Mouse (Mus musculus) liver, embryonic 12.5 days (tissue): ENCODE results near the gene Pgs1. TPM values are rescaled to one million over a fixed set of nuclear protein-coding genes. Genes with fewer than 3 reads are reported as not detected.

Experiments
- ATAC-seq: fragments of 200-750 bp; cut with Nextera tagmentation; 2 replicates; pipeline ENCODE4 v1.8.0; 2017; ENCODE audit warnings: moderate number of reproducible peaks, mild to moderate bottlenecking, moderate library complexity
- H3K27ac ChIP-seq: fragments of 300-500 bp; sonication (generic); 2 replicates; pipeline ENCODE4 v1.5.1; 2016; ENCODE audit warnings: mild to moderate bottlenecking
- H3K27me3 ChIP-seq: fragments of 300-500 bp; sonication (generic); replicated peaks from 2 replicates; pipeline ENCODE4 v1.6.1; 2016; ENCODE audit warnings: mild to moderate bottlenecking, moderate library complexity
- H3K36me3 ChIP-seq: fragments of 300-500 bp; sonication (generic); 2 replicates; pipeline ENCODE4 v1.6.1; 2016; ENCODE audit warnings: mild to moderate bottlenecking, moderate library complexity
- H3K4me1 ChIP-seq: fragments of 300-500 bp; sonication (generic); 2 replicates; pipeline ENCODE4 v1.6.1; 2016
- H3K4me2 ChIP-seq: fragments of 300-500 bp; sonication (generic); 2 replicates; pipeline ENCODE4 v1.6.1; 2016; ENCODE audit warnings: mild to moderate bottlenecking, moderate library complexity
- H3K4me3 ChIP-seq: fragments of 300-500 bp; sonication (generic); 2 replicates; pipeline ENCODE4 v1.5.1; 2016; ENCODE audit warnings: mild to moderate bottlenecking, moderate library complexity
- H3K9ac ChIP-seq: fragments of 300-500 bp; sonication (generic); 2 replicates; pipeline ENCODE4 v1.6.1; 2016; ENCODE audit warnings: mild to moderate bottlenecking, moderate library complexity
- H3K9me3 ChIP-seq: fragments of 300-500 bp; sonication (generic); replicated peaks from 2 replicates; pipeline ENCODE4 v1.6.1; 2016; ENCODE audit warnings: mild to moderate bottlenecking, moderate library complexity
- WGBS: fragments of 180-500 bp; shearing (Covaris S2); methylation state at CpG from one replicate; pipeline ENCODE4 v1.1.7; 2016; ENCODE audit not compliant: insufficient replicate concordance; 5-methylcytosine and 5-hydroxymethylcytosine counted together
- polyA plus RNA-seq: library from polyadenylated mRNA; unstranded; fragments of >200 nt; fragmentation: Nextera tagmentation; extraction: Ambion mirVana; gene quantifications from 2 replicates; pipeline ENCODE4 v1.2.1, GENCODE M21; 2016

The Pgs1 gene
- polyA plus RNA-seq, 1 experiment from 2014 or later = 29.6 TPM

DNA sequence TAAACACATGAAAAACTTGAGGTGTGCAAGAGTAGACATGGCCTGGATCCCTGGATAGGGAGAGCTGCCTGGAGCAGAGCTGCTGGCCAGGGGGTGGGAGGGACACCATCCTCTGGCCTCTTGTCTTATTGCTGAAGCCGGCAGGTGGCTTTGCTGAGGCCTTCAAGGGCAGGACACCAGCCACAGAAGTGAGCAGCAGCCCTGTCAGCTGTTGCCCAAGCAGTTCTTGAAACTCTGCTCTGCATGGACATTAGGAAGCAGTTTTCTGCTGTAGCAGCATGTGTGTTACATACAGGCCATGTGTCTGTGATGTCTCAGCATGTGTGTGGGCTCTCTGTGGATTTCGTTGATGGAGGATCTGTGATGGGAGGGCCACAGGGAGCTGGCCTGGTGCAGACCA is 27.2 kb downstream of the Pgs1 start:
- Histone ChIP-seq H3K9ac (no peak overlapping the region), H3K9me3 (0 out of 2 replicates have a peak, but pooled peaks cover 6% of the 10 kb centered on the region), H3K36me3 (peaks cover 98% of the 10 kb centered on the region), H3K4me1 (peaks cover 70% of the 10 kb centered on the region), H3K27me3 (no peaks in the 10 kb centered on the region), H3K4me2 (no peak overlapping the region), H3K27ac (peak overlapping the region; percentile 8; the same call in 1 of the 2 replicates), H3K4me3 (no peak overlapping the region)
- ATAC-seq = no peak
- WGBS = 69% methylated on average over 2 of the region's 2 CpGs

GRCm38 (mm10) chr11:118014391-118014995 is 28.4 kb downstream of the Pgs1 start:
- WGBS = 64% methylated on average over 12 of the region's 12 CpGs
- H3K9me3 ChIP-seq = 0 out of 2 replicates have a peak, but pooled peaks cover 6% of the 10 kb centered on the region
- H3K36me3 ChIP-seq = peaks cover 99% of the 10 kb centered on the region
- H3K4me2 ChIP-seq = no peak overlapping the region
- H3K9ac ChIP-seq = no peak overlapping the region
- no peak for ATAC-seq
- no peaks in the 10 kb centered on the region for H3K27me3 ChIP-seq
- H3K4me3 ChIP-seq = no peak overlapping the region
- no peak overlapping the region for H3K27ac ChIP-seq
- peaks cover 59% of the 10 kb centered on the region for H3K4me1 ChIP-seq

DNA sequence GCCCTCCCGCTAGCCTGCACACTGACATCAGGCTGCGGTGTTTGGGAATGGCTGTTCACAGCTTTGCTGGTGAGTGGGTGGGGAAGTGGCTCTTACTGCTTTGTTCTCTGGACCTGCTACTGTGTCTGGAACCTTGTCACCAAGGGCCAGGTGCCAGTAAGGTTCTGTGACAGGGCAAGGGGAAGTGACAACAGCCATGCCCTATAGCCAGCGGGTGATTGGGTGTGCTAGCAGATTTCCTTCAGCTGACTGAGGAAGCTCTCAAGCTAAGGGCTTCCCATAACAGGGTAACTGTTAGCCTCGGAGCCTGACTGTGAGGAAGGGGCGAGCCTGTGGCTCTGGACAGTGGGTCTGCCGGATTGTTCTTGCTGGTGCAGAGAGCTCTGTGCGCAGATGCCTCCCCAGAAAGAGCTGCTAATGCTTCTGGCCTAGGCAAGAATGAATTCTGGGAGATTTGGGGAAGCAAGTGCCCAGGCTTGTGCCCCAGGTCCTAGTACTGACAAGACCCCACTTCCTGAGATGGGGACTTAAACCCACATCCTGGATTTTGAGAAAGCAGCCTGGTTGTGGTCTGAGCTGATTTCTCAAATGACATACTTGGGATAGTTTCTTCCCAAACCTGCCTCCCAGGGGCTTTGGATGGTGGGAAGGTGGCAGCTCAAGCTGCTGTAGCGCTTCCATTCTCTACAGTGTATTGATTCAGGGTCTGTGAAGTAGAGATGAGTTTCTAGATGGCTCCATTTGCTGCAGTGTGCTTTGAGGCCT is 29.5 kb downstream of the Pgs1 start:
- no peak for ATAC-seq
- H3K36me3 ChIP-seq = peaks cover 99% of the 10 kb centered on the region
- H3K27ac ChIP-seq = no peak overlapping the region
- no peak overlapping the region for H3K9ac ChIP-seq
- H3K4me3 ChIP-seq = no peak overlapping the region
- 0 out of 2 replicates have a peak, but pooled peaks cover 6% of the 10 kb centered on the region for H3K9me3 ChIP-seq
- peaks cover 49% of the 10 kb centered on the region for H3K4me1 ChIP-seq
- 71% methylated on average over 8 of the region's 8 CpGs for WGBS
- H3K27me3 ChIP-seq = no peaks in the 10 kb centered on the region
- H3K4me2 ChIP-seq = no peak overlapping the region

DNA sequence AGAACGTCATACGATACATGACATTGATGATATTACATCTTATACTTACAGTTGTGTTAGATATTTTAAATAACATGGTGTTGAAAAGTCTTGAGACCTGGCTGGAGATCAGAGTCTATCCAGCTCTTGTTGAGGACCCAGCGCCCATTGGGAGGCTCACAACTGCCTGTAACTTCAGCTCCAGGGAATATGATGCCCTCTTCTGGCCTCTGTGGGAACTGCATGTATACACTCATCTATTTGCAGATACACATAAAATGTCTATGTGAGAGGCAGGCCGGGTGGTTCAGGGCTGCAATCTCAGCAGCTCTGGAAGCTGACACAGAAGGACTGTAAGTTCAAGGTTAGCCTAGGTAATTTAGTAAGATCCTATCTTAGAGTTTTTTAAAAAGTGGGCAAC is 32.2 kb downstream of the Pgs1 start:
- Histone ChIP-seq H3K4me2 (no peak overlapping the region), H3K9ac (no peak overlapping the region), H3K4me3 (no peak overlapping the region), H3K27me3 (no peaks in the 10 kb centered on the region), H3K27ac (no peak overlapping the region), H3K4me1 (peaks cover 22% of the 10 kb centered on the region), H3K36me3 (peaks cover 96% of the 10 kb centered on the region), H3K9me3 (0 out of 2 replicates have a peak, but pooled peaks cover 6% of the 10 kb centered on the region)
- 91% methylated on average over 4 of the region's 4 CpGs for WGBS
- no peak for ATAC-seq

GRCm38 (mm10) chr11:118021806-118022205 is 35.7 kb downstream of the Pgs1 start:
- no peak overlapping the region for H3K4me3 ChIP-seq

GRCm38 (mm10) chr11:118023475-118023874 is 37.4 kb downstream of the Pgs1 start:
- peaks cover 88% of the 10 kb centered on the region for H3K36me3 ChIP-seq
- no peak for ATAC-seq

More at GRCm38 (mm10) chr11:118021806-118022205, 35.7 kb downstream of the Pgs1 start:
- 0 out of 2 replicates have a peak, but pooled peaks cover 6% of the 10 kb centered on the region for H3K9me3 ChIP-seq
- no peak overlapping the region for H3K9ac ChIP-seq
- no peaks in the 10 kb centered on the region for H3K4me1 ChIP-seq
- no peaks in the 10 kb centered on the region for H3K27me3 ChIP-seq
- WGBS = 47% methylated on average over 1 of the region's 1 CpGs
- ATAC-seq = peak; percentile 44
- no peak overlapping the region for H3K4me2 ChIP-seq
- H3K27ac ChIP-seq = no peak overlapping the region
- H3K36me3 ChIP-seq = peaks cover 95% of the 10 kb centered on the region

GRCm38 (mm10) chr11:118024111-118024510 is 38.0 kb downstream of the Pgs1 start:
- H3K36me3 ChIP-seq = peaks cover 82% of the 10 kb centered on the region
- H3K9ac ChIP-seq = no peak overlapping the region
- ATAC-seq = no peak
- no peaks in the 10 kb centered on the region for H3K27me3 ChIP-seq
- 81% methylated on average over 2 of the region's 2 CpGs for WGBS
- H3K4me3 ChIP-seq = no peak overlapping the region
- H3K9me3 ChIP-seq = no peaks in the 10 kb centered on the region
- no peak overlapping the region for H3K4me2 ChIP-seq
- no peak overlapping the region for H3K27ac ChIP-seq
- H3K4me1 ChIP-seq = no peaks in the 10 kb centered on the region

More at GRCm38 (mm10) chr11:118023475-118023874, 37.4 kb downstream of the Pgs1 start:
- no peak overlapping the region for H3K9ac ChIP-seq
- H3K4me2 ChIP-seq = no peak overlapping the region
- no peaks in the 10 kb centered on the region for H3K9me3 ChIP-seq
- WGBS = 89% methylated on average over 7 of the region's 7 CpGs
- no peaks in the 10 kb centered on the region for H3K27me3 ChIP-seq
- no peak overlapping the region for H3K4me3 ChIP-seq
- H3K27ac ChIP-seq = no peak overlapping the region
- no peaks in the 10 kb centered on the region for H3K4me1 ChIP-seq

DNA sequence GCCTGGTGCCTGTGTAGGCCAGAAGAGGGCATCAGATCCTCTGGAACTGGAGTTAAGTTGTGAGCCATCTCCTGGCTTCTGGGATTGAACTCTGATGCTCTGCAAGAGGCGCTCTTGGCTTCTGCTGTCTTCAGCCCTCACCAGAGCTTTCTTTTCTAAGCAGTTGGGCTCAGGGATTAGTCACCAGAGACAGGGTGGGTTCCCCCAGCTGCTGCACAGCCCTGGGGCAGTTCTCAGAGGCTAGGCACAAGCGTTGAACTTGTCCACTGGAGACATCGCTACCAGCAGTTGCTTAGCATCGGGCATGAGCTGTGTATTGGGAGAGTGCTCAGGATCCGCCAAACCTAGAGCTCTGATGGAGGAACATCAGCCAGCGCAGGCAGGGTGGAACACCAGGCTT is 43.1 kb downstream of the Pgs1 start:
- H3K27me3 ChIP-seq = no peaks in the 10 kb centered on the region
- no peak overlapping the region for H3K9ac ChIP-seq
- no peaks in the 10 kb centered on the region for H3K9me3 ChIP-seq
- peaks cover 42% of the 10 kb centered on the region for H3K36me3 ChIP-seq
- H3K4me3 ChIP-seq = no peak overlapping the region
- no peak overlapping the region for H3K27ac ChIP-seq
- no peak overlapping the region for H3K4me2 ChIP-seq
- WGBS = 89% methylated on average over 6 of the region's 6 CpGs
- no peaks in the 10 kb centered on the region for H3K4me1 ChIP-seq
- ATAC-seq = no peak

DNA sequence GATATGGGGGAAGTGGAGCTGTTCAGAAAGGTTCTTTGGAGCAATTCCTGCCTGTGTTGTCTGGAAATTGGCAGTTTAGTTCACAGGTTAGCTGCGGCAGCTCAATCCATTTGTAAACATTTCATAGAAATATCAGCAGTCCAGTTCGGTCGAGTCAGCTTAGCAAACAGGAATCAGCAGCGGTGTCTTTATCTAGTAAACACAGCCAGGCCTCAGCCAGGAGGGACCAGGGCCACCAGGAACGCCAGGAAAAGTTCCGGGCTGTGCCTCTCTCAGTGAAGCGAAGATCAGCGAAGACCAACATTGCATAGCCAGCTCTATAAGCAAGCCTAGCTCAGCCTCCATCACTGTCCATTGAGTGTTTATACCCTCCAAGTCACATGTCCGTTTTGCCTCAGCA is 45.0 kb downstream of the Pgs1 start:
- no peaks in the 10 kb centered on the region for H3K9me3 ChIP-seq
- H3K27me3 ChIP-seq = no peaks in the 10 kb centered on the region
- no peak for ATAC-seq
- 79% methylated on average over 9 of the region's 9 CpGs for WGBS
- H3K4me3 ChIP-seq = no peak overlapping the region
- H3K27ac ChIP-seq = no peak overlapping the region
- no peak overlapping the region for H3K4me2 ChIP-seq
- no peaks in the 10 kb centered on the region for H3K4me1 ChIP-seq
- H3K36me3 ChIP-seq = peaks cover 22% of the 10 kb centered on the region
- no peak overlapping the region for H3K9ac ChIP-seq

DNA sequence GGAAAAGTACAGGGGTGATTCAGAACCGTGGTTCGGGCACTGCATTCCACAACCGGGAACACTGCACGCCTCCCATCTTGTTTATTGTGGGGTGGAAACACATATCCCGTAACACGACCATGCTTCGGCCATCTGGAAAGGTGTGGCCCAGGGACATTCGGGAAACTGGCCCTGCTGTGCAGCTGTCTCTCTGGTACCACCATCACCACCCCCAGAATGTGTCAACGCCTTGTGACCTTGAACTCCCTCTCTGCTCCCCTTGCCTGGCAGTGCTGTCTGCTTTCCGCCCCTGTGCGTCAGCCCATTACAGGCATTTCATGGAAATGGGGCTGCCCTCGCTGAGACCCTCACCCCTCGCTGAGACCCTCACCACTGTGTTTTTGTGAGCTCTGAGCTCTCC is 48.3 kb downstream of the Pgs1 start:
- WGBS = 72% methylated on average over 13 of the region's 13 CpGs
- no peak overlapping the region for H3K27ac ChIP-seq

GRCm38 (mm10) chr11:118035068-118035467 is 49.0 kb downstream of the Pgs1 start:
- H3K27ac ChIP-seq = no peak overlapping the region
- H3K4me1 ChIP-seq = no peaks in the 10 kb centered on the region
- H3K4me2 ChIP-seq = no peak overlapping the region
- H3K27me3 ChIP-seq = no peaks in the 10 kb centered on the region
- ATAC-seq = no peak
- WGBS = 58% methylated on average over 9 of the region's 9 CpGs
- peaks cover 7% of the 10 kb centered on the region; the same call in 1 of the 2 replicates for H3K36me3 ChIP-seq
- H3K4me3 ChIP-seq = no peak overlapping the region
- no peaks in the 10 kb centered on the region for H3K9me3 ChIP-seq
- no peak overlapping the region for H3K9ac ChIP-seq

More for the DNA sequence above, 48.3 kb downstream of the Pgs1 start:
- no peaks in the 10 kb centered on the region for H3K27me3 ChIP-seq
- peaks cover 7% of the 10 kb centered on the region; the same call in 1 of the 2 replicates for H3K36me3 ChIP-seq
- H3K4me1 ChIP-seq = no peaks in the 10 kb centered on the region
- ATAC-seq = no peak
- H3K9me3 ChIP-seq = no peaks in the 10 kb centered on the region
- no peak overlapping the region for H3K9ac ChIP-seq
- H3K4me2 ChIP-seq = no peak overlapping the region
- H3K4me3 ChIP-seq = no peak overlapping the region

DNA sequence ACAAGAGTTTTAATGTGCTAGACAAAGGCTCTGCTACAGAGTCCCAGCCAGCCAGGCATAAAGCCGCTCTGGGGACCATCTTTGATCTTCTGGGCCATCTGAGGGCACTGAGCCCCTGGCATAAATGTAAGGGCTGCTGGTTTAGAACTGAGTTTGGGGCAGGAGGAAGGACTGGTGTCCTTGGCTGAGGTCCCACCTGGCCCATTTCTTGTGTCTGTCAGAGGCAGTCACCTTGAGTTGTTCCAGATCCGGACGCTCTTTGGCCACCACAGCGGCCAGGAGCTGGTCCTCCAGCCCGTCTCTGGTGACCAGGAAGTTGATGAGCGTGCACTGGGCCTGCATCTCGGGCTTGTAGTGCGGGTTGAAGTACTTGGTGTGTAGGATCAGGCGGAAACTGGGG is 56.7 kb downstream of the Pgs1 start:
- Histone ChIP-seq H3K9ac (no peak overlapping the region), H3K4me2 (no peak overlapping the region), H3K27ac (no peak overlapping the region), H3K36me3 (no peaks in the 10 kb centered on the region), H3K4me1 (no peaks in the 10 kb centered on the region), H3K27me3 (no peaks in the 10 kb centered on the region), H3K9me3 (no peaks in the 10 kb centered on the region), H3K4me3 (no peak overlapping the region)
- WGBS = 70% methylated on average over 9 of the region's 9 CpGs
- ATAC-seq = no peak
